Mouse (Mus musculus) liver, embryonic 16.5 days (tissue): ENCODE data around the gene Parva. TPM values are rescaled to one million over a fixed set of nuclear protein-coding genes. Genes with fewer than 3 reads are reported as not detected.

Experiments
- ATAC-seq: fragments of 200-750 bp; cut with Nextera tagmentation; 2 replicates; pipeline ENCODE4 v1.8.0; 2017; ENCODE audit warnings: low read depth, mild to moderate bottlenecking, moderate number of reproducible peaks, moderate library complexity
- H3K27ac ChIP-seq: fragments of 300-500 bp; sonication (generic); 2 replicates; pipeline ENCODE4 v1.5.1; 2014; ENCODE audit warnings: mild to moderate bottlenecking, low read length
- H3K27me3 ChIP-seq: fragments of 300-500 bp; sonication (generic); 2 replicates; pipeline ENCODE4 v1.6.1; 2014; ENCODE audit warnings: low read depth, low read length, mixed read lengths; ENCODE audit not compliant: control insufficient read depth, insufficient read depth
- H3K36me3 ChIP-seq: fragments of 300-500 bp; sonication (generic); 2 replicates; pipeline ENCODE4 v1.6.1; 2014; ENCODE audit warnings: mild to moderate bottlenecking; ENCODE audit not compliant: control insufficient read depth, insufficient read depth
- H3K4me1 ChIP-seq: fragments of 300-500 bp; sonication (generic); 2 replicates; pipeline ENCODE4 v1.6.1; 2014; ENCODE audit warnings: low read depth, low read length, mixed read lengths; ENCODE audit not compliant: control insufficient read depth
- H3K4me2 ChIP-seq: fragments of 300-500 bp; sonication (generic); 2 replicates; pipeline ENCODE4 v1.6.1; 2014; ENCODE audit warnings: low read depth, low read length, mixed read lengths
- H3K4me3 ChIP-seq: fragments of 300-500 bp; sonication (generic); 2 replicates; pipeline ENCODE4 v1.5.1; 2014; ENCODE audit warnings: low read depth, mild to moderate bottlenecking, low read length
- H3K9ac ChIP-seq: fragments of 300-500 bp; sonication (generic); 2 replicates; pipeline ENCODE4 v1.6.1; 2014; ENCODE audit warnings: low read depth, low read length
- H3K9me3 ChIP-seq: fragments of 300-500 bp; sonication (generic); replicated peaks from 2 replicates; pipeline ENCODE4 v1.6.1; 2016; ENCODE audit warnings: low read length; ENCODE audit not compliant: control insufficient read depth
- WGBS: fragments of 180-500 bp; shearing (Covaris S2); extraction: QIAGEN DNeasy Blood & Tissue Kit; methylation state at CpG from one replicate; pipeline ENCODE4 v1.1.7; 2014; ENCODE audit not compliant: insufficient replicate concordance; 5-methylcytosine and 5-hydroxymethylcytosine counted together
- polyA plus RNA-seq: library from polyadenylated mRNA; unstranded; fragments of >200 nt; fragmentation: Nextera tagmentation; extraction: Ambion mirVana; gene quantifications from 2 replicates; pipeline ENCODE4 v1.2.1, GENCODE M21; 2015

The Parva gene
- polyA plus RNA-seq, 1 experiment from 2014 or later = 9.2 TPM

- Histone ChIP-seq H3K4me3 (no peak overlapping the region), H3K36me3 (no peaks in the 10 kb centered on the region), H3K4me1 (no peaks in the 10 kb centered on the region), H3K9me3 (no peaks in the 10 kb centered on the region), H3K4me2 (no peak overlapping the region), H3K27me3 (no peaks in the 10 kb centered on the region), H3K9ac (no peak overlapping the region), H3K27ac (no peak overlapping the region)
- no peak for ATAC-seq
- WGBS = 75% methylated on average over 8 of the region's 8 CpGs
Observed at GRCm38 (mm10) chr7:112604209-112604608, 176.9 kb downstream of the Parva start.

GRCm38 (mm10) chr7:112614046-112614790 lies 186.9 kb downstream of the Parva start:
- 71% methylated on average over 3 of the region's 3 CpGs for WGBS
- no peaks in the 10 kb centered on the region for H3K36me3 ChIP-seq
- no peaks in the 10 kb centered on the region for H3K9me3 ChIP-seq
- H3K27ac ChIP-seq = no peak overlapping the region
- no peaks in the 10 kb centered on the region for H3K4me1 ChIP-seq
- no peaks in the 10 kb centered on the region for H3K27me3 ChIP-seq
- no peak overlapping the region for H3K4me2 ChIP-seq
- no peak overlapping the region for H3K4me3 ChIP-seq
- no peak for ATAC-seq
- H3K9ac ChIP-seq = no peak overlapping the region

GRCm38 (mm10) chr7:112614791-112615668 lies 187.7 kb downstream of the Parva start:
- ATAC-seq = no peak
- Histone ChIP-seq H3K4me3 (no peak overlapping the region), H3K4me2 (no peak overlapping the region), H3K36me3 (no peaks in the 10 kb centered on the region), H3K27ac (no peak overlapping the region), H3K9ac (no peak overlapping the region), H3K27me3 (no peaks in the 10 kb centered on the region), H3K9me3 (no peaks in the 10 kb centered on the region), H3K4me1 (no peaks in the 10 kb centered on the region)
- 54% methylated on average over 10 of the region's 10 CpGs for WGBS

- 65% methylated on average over 22 of the region's 22 CpGs for WGBS
- ATAC-seq = no peak
- H3K9ac ChIP-seq = no peak overlapping the region
- H3K9me3 ChIP-seq = no peaks in the 10 kb centered on the region
- no peak overlapping the region for H3K27ac ChIP-seq
- no peaks in the 10 kb centered on the region for H3K36me3 ChIP-seq
- H3K4me1 ChIP-seq = no peaks in the 10 kb centered on the region
- H3K4me3 ChIP-seq = no peak overlapping the region
- H3K27me3 ChIP-seq = no peaks in the 10 kb centered on the region
- H3K4me2 ChIP-seq = no peak overlapping the region
Observed at GRCm38 (mm10) chr7:112620322-112621179, 193.2 kb downstream of the Parva start.

- H3K27ac ChIP-seq = no peak overlapping the region
- H3K36me3 ChIP-seq = no peaks in the 10 kb centered on the region
- no peak overlapping the region for H3K4me2 ChIP-seq
- WGBS = 59% methylated on average over 4 of the region's 4 CpGs
- no peak for ATAC-seq
- H3K27me3 ChIP-seq = no peaks in the 10 kb centered on the region
- no peaks in the 10 kb centered on the region for H3K4me1 ChIP-seq
- H3K9me3 ChIP-seq = no peaks in the 10 kb centered on the region
- no peak overlapping the region for H3K9ac ChIP-seq
- no peak overlapping the region for H3K4me3 ChIP-seq
Observed at GRCm38 (mm10) chr7:112627481-112627880, 200.2 kb downstream of the Parva start.

- Histone ChIP-seq H3K4me1 (no peaks in the 10 kb centered on the region), H3K4me2 (no peak overlapping the region), H3K9me3 (no peaks in the 10 kb centered on the region), H3K4me3 (no peak overlapping the region), H3K9ac (no peak overlapping the region), H3K36me3 (no peaks in the 10 kb centered on the region), H3K27me3 (no peaks in the 10 kb centered on the region), H3K27ac (no peak overlapping the region)
- no peak for ATAC-seq
- WGBS = 62% methylated on average over 10 of the region's 10 CpGs
Observed at GRCm38 (mm10) chr7:112634505-112635213, 207.4 kb downstream of the Parva start.

- no peak for ATAC-seq
- Histone ChIP-seq H3K27ac (no peak overlapping the region), H3K4me2 (no peak overlapping the region), H3K9ac (no peak overlapping the region), H3K4me3 (no peak overlapping the region), H3K9me3 (no peaks in the 10 kb centered on the region), H3K36me3 (no peaks in the 10 kb centered on the region), H3K27me3 (no peaks in the 10 kb centered on the region), H3K4me1 (no peaks in the 10 kb centered on the region)
- 65% methylated on average over 2 of the region's 2 CpGs for WGBS
Observed at GRCm38 (mm10) chr7:112635936-112636335, 208.6 kb downstream of the Parva start.
